Mouse (Mus musculus) lung, adult 2 months (tissue): ENCODE measurements around the gene Sctr.

Source experiments
- CTCF ChIP-seq: fragments of 200-500 bp; IDR thresholded peaks from 2 replicates; pipeline ENCODE4 v1.5.1; 2011; ENCODE audit warnings: mild to moderate bottlenecking, low read length, control low read depth; ENCODE audit not compliant: insufficient read depth
- POLR2A ChIP-seq: fragments of 200-500 bp; IDR thresholded peaks from 2 replicates; pipeline ENCODE4 v1.6.1; 2011; ENCODE audit warnings: low read depth, mild to moderate bottlenecking, control low read depth, low read length, borderline replicate concordance; ENCODE audit errors: extremely low read depth

GRCm38 (mm10) chr1:120094920-120095319 lies 88.2 kb downstream of the Sctr start:
- TF ChIP-seq CTCF (no peak), POLR2A (no peak)
